Mouse (Mus musculus) left cerebral cortex, adult 11 months (tissue): ENCODE data around the gene Tmcc2.

Experiments
- DNase-seq: peaks from one replicate; pipeline ENCODE4 v3.0.0; 2022; ENCODE audit warnings: low spot score

Gene Tmcc2

GRCm38 (mm10) chr1:132390691-132391579, at the start of gene Tmcc2:
Tmcc2 (minus strand) TSS chr1:132391281.
- no peak for DNase-seq

GRCm38 (mm10) chr1:132437389-132437788, 46.3 kb upstream of the Tmcc2 start:
- DNase-seq = no peak

GRCm38 (mm10) chr1:132436960-132437359, 45.9 kb upstream of the Tmcc2 start:
- no peak for DNase-seq

- no peak for DNase-seq
These were observed 45.4 kb upstream of the Tmcc2 start for GRCm38 (mm10) chr1:132436320-132436958.

- no peak for DNase-seq
These were observed 43.0 kb upstream of the Tmcc2 start for GRCm38 (mm10) chr1:132434032-132434431.

GRCm38 (mm10) chr1:132433349-132433748, 42.3 kb upstream of the Tmcc2 start:
- DNase-seq = no peak

GRCm38 (mm10) chr1:132431716-132432115, 40.6 kb upstream of the Tmcc2 start:
- DNase-seq = no peak

- DNase-seq = no peak
These were observed 39.7 kb upstream of the Tmcc2 start for GRCm38 (mm10) chr1:132430818-132431217.

- no peak for DNase-seq
These were observed 34.5 kb upstream of the Tmcc2 start for GRCm38 (mm10) chr1:132425600-132425999.

- DNase-seq = no peak
These were observed 32.0 kb upstream of the Tmcc2 start for GRCm38 (mm10) chr1:132422912-132423696.

- DNase-seq = no peak
These were observed 29.6 kb upstream of the Tmcc2 start for GRCm38 (mm10) chr1:132420662-132421061.

- DNase-seq = no peak
These were observed 29.1 kb upstream of the Tmcc2 start for GRCm38 (mm10) chr1:132420206-132420605.

- peak; percentile 85 for DNase-seq
These were observed 26.5 kb upstream of the Tmcc2 start, which contains the start of gene Dstyk for GRCm38 (mm10) chr1:132417319-132418251. Dstyk (plus strand) TSS chr1:132417555.

GRCm38 (mm10) chr1:132416943-132417290, 25.8 kb upstream of the Tmcc2 start:
- DNase-seq = no peak

- no peak for DNase-seq
These were observed 25.3 kb upstream of the Tmcc2 start for GRCm38 (mm10) chr1:132416244-132416942.

- DNase-seq = no peak
These were observed 19.6 kb upstream of the Tmcc2 start for GRCm38 (mm10) chr1:132410657-132411056.

- DNase-seq = no peak
These were observed 10.8 kb upstream of the Tmcc2 start for GRCm38 (mm10) chr1:132401843-132402242.

- DNase-seq = no peak
These were observed 9.5 kb upstream of the Tmcc2 start for GRCm38 (mm10) chr1:132400538-132400937.

GRCm38 (mm10) chr1:132396705-132397104, 5.6 kb upstream of the Tmcc2 start:
- no peak for DNase-seq

- DNase-seq = no peak
These were observed 1.8 kb upstream of the Tmcc2 start for GRCm38 (mm10) chr1:132392872-132393271.

GRCm38 (mm10) chr1:132391580-132392022, 520 bp upstream of the Tmcc2 start:
- DNase-seq = no peak
